Mouse (Mus musculus): ENCODE data around the gene Prkab2.

Prkab2 gene

DNA sequence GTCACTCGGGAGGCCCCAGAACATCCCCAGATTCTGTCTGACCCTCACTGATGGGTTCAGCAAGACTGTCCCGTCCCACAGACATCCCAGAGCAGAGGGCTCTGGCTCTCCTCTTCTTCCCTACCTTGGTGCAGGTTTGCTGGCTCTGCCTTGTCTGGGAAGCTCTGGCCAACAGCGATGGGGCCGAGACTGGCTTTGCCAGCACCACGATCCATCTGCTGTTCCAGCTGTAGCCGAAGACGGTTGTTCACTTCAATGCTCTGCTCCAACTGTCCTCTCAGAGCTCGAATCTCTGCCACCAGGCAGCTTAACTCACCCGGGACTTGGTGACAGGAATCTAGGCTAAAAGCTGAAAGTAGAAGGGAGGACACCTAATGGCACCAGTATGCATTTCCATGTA lies 38.9 kb downstream of the Prkab2 start:
- no peak for DNase-seq

DNA sequence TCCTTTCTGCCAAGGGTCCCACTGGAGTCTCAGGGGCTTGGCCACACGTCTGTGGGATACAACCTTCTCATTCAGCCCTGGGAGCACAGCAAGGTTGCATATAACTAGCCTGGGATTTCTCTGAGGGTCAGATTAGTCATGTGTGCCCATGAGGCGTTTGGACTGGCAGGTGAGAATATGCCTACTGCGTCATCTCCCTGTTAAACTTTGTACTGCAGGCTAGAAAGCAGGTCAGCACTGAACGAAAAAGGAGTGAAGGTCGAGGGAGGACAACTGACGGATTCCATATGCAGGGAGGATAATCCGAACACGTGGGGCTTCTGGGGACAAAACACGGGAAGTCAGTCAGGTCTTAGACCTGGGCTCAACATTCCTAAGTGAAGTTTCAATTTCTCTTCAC lies 39.3 kb downstream of the Prkab2 start:
- DNase-seq: no peak

DNA sequence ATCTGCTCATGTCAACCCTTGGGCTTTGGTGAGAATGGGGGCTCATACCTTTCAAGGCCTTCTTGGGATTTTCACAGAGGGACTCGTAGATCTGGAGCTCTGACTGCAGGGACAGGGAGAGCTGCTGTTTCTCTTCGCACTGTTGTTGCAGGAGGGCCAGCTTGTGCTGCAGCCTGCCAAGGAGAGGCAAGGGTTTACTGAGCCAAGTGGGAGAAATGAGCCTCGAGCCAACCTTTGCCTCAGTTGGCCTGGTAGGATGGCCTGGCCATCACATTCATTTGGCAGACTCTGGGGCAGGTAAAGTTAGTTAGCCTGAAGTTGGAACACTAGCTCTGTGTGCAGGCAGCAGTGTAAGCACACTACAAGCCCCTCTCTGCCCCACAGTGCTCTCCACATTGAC lies 41.1 kb downstream of the Prkab2 start:
- DNase-seq: no peak

DNA sequence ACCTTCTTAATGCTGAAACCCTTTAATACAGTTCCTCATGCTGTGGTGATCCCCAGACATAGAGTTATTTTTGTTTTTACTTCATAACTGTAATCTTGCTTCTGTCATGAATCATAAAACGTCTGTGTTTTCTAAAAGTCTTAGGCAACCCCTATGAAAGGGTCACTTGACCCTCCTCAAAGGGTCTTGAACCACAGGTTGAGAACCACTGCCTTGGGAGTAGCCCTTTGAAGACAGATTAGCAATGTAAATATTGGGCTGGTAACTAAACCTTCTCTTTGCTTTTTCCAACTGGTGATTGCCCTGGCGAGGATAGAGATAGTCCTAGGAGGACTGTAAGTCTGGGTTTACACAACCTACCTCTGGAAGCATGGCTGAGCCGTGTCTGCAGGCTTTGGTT lies 43.2 kb downstream of the Prkab2 start:
- DNase-seq: no peak

DNA sequence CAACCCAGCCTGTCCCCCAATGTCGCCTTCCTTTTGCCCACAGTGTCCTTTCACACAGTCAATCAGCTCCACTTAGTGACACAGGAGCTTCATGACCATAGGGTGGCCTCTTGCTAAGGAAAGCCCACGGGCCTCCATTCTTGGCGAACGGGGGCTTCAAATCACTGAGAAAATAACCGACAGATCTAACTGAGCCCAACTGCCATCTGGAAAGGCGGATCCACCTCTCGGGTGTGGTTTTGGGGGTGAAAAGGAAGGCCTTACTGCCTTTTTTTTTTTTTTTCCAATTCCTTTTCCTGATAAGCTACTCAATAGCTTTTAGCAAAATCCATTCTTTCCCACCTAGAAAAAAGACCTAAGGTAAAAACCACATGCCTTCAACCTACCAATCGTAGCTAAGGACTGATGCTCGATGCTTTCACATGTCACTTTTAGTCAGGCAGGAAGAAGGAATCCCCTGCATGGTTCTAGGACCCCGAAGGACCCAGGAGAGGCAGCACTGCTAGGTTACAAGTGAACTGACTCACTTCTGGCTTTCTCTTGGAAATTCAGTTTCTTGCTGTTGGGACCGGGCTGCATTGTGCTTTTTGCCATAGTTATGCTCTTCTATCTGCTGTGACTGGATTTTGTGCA lies 44.6 kb downstream of the Prkab2 start:
- no peak for DNase-seq

DNA sequence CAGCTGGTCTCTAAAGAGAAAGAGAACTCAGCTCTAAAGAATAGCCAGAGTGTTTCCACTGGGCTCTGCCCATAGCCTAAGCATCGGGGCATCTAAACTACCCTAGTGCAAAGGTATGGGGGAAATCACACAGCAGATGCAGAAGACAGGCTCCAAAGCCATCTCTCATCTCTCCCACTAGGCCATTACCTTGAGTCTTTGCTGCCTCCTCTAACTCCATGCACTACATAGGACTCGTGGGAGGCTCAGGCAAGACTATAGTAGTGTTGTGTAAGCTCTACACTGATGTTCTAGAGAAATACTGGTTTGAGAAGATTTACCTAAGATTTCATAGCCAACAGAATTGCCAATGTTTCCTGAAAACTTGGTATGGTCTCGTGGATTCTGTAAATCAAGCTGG lies 47.5 kb downstream of the Prkab2 start:
- DNase-seq: no peak

DNA sequence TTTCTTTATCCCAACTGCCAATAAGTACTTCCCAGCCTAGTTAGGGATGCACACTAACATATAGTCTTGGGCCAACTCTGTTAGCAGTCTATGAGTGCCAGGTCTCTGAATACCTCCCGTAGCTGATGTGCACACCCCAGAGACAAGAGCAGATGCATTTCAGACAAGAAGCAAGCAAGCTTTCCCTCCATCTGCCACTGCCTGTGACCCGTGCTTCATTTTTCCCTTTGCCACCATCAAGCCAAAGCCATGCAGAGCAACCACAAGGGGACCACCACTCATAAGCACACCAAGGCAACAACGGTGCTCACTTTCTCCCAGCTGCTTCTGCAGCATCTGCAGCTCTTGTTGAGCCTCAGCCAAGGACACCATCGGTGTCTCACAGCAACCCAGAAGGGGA lies 48.6 kb downstream of the Prkab2 start:
- no peak for DNase-seq

DNA sequence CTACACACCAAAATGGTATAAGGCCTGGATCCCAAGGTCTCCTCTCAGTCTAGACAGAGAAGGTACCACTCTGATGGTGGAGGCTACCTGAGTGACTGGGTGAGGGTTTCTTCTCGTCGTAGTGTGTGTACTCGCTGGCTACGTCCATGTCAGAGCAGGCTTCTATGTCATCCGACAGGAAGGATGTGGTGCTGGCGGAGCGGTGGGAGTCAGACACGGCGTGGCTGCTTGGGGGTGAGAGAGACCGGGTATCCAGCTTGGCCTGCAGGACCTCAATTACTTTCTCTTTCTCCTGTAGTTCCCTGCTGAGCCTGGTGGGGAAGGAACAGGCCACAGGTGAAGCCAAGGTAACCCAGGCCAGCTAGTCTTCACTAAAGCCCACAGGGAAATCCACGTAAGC lies 52.1 kb downstream of the Prkab2 start:
- DNase-seq: no peak

DNA sequence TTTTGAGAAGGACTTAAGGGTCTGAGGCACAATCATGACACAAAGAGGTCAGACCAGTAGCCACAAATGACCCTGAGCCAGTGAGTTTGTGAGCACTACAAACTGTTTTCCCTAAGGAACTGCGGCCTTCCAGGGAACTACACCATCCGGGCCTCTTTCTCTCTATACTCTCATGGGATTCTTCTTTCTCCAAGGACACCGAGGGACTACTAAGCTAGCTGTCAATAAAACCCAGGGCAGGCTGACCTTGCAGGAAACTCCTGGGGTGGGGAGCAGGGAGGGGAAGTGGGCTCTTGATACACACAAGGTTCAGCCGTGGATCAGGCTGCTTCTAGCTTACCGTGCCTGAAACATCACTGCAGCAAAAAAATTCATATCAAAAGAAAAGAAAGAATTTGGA lies 52.9 kb downstream of the Prkab2 start:
- DNase-seq: no peak

DNA sequence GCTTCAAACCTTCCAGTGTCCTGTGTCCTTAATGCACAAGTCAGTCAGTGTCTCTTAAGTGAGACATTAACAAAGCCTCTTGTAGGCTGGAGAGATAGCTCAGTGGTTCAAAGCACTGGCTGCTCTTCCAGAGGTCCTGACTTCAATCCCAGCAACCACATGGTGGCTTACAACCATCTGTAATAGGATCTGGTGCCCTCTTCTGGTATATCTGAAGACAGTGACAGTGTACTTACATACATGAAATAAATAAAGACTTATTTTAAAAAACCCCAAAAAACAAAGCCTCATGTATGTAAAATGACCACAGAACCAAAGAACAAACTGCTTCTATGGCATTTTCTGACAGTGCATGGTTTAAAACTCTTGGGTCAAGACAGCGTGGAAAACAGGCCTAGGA lies 57.9 kb downstream of the Prkab2 start:
- no peak for DNase-seq

DNA sequence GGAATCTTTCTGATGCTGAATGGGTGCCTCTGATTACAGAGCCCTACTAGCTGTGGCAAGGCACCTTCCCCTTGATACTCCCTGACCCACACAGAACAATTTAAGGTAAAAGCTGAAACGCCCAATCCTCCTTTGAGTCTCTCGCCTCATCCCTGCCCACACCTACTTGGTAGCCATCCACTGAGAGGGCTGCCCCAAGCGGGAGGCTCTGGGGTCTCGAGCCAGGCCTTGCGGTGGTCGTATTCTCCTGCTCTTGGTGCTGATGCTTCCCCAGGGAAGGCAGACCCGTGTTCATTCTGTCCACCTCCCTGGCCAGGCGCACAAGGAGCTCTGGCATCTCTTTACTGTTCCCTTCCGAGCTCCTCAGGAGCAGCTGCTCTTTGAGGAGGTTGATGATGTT lies 61.1 kb downstream of the Prkab2 start:
- no peak for DNase-seq

Measured in cerebellum, adult 9-11 months (tissue).